Mouse (Mus musculus) bone marrow macrophage, adult 2 months (primary cell): Measurements from ENCODE around the gene Nr6a1.

Source experiments
- CTCF ChIP-seq: IDR thresholded peaks from 2 replicates; pipeline ENCODE4 v1.5.1; 2012; ENCODE audit warnings: low read depth, mild to moderate bottlenecking, low read length, moderate library complexity
- POLR2A ChIP-seq: IDR thresholded peaks from 2 replicates; pipeline ENCODE4 v1.6.1; 2012; ENCODE audit warnings: mild to moderate bottlenecking, low read depth, low read length, borderline replicate concordance

- TF ChIP-seq CTCF = no peak
- no peak for TF ChIP-seq POLR2A
These were observed 30.3 kb upstream of the Nr6a1 start for GRCm38 (mm10) chr2:38957671-38958223.
